Mouse (Mus musculus) stomach, postnatal 0 days (tissue): ENCODE results near the gene Adamtsl2. TPM values are rescaled to one million over a fixed set of nuclear protein-coding genes. Genes with fewer than 3 reads are reported as not detected.

Source experiments
- ATAC-seq: fragments of 200-750 bp; cut with Nextera tagmentation; 2 replicates; pipeline ENCODE4 v1.8.0; 2017; ENCODE audit not compliant: low FRiP score, low TSS enrichment
- DNase-seq: peaks from one replicate; pipeline ENCODE4 v3.0.0-alpha.2; 2016; ENCODE audit warnings: low spot score
- H3K27ac ChIP-seq: fragments of 300-500 bp; sonication (generic); replicated peaks from 2 replicates; pipeline ENCODE4 v1.5.1; 2014; ENCODE audit warnings: mild to moderate bottlenecking, control low read depth
- H3K27me3 ChIP-seq: fragments of 300-500 bp; sonication (generic); 2 replicates; pipeline ENCODE4 v1.6.1; 2014; ENCODE audit warnings: low read length; ENCODE audit not compliant: control insufficient read depth, insufficient read depth
- H3K36me3 ChIP-seq: fragments of 300-500 bp; sonication (generic); 2 replicates; pipeline ENCODE4 v1.6.1; 2014; ENCODE audit warnings: low read length, mixed read lengths; ENCODE audit not compliant: control insufficient read depth, insufficient read depth
- H3K4me1 ChIP-seq: fragments of 300-500 bp; sonication (generic); replicated peaks from 2 replicates; pipeline ENCODE4 v1.6.1; 2014; ENCODE audit warnings: antibody characterized with exemption; ENCODE audit not compliant: control insufficient read depth, insufficient read depth
- H3K4me2 ChIP-seq: fragments of 300-500 bp; sonication (generic); replicated peaks from 2 replicates; pipeline ENCODE4 v1.6.1; 2014; ENCODE audit warnings: low read depth, mild to moderate bottlenecking, control low read depth, moderate library complexity
- H3K4me3 ChIP-seq: fragments of 300-500 bp; sonication (generic); 2 replicates; pipeline ENCODE4 v1.5.1; 2014; ENCODE audit warnings: low read depth, low read length, control low read depth
- H3K9ac ChIP-seq: fragments of 300-500 bp; sonication (generic); 2 replicates; pipeline ENCODE4 v1.6.1; 2014; ENCODE audit warnings: mild to moderate bottlenecking, low read length, control low read depth, mixed read lengths
- H3K9me3 ChIP-seq: fragments of 300-500 bp; sonication (generic); 2 replicates; pipeline ENCODE4 v1.6.1; 2016; ENCODE audit warnings: low read length; ENCODE audit not compliant: control insufficient read depth
- CTCF ChIP-seq: IDR thresholded peaks from 2 replicates; pipeline ENCODE4 v1.5.1; 2016; ENCODE audit warnings: antibody characterized with exemption, low read depth, mild to moderate bottlenecking, moderate library complexity
- EP300 ChIP-seq: optimal IDR thresholded peaks from 2 replicates; pipeline ENCODE3; 2016; ENCODE audit warnings: antibody characterized with exemption
- WGBS: fragments of 180-500 bp; shearing (Covaris S2); extraction: QIAGEN DNeasy Blood & Tissue Kit; methylation state at CpG from one replicate; pipeline ENCODE4 v1.1.7; 2014; 5-methylcytosine and 5-hydroxymethylcytosine counted together
- polyA plus RNA-seq: library from polyadenylated mRNA; unstranded; fragments of >200 nt; fragmentation: Nextera tagmentation; extraction: Ambion mirVana; gene quantifications from 2 replicates; pipeline ENCODE4 v1.2.1, GENCODE M21; 2015

The Adamtsl2 gene
- polyA plus RNA-seq, 1 experiment from 2014 or later, result 3.4 TPM

DNA sequence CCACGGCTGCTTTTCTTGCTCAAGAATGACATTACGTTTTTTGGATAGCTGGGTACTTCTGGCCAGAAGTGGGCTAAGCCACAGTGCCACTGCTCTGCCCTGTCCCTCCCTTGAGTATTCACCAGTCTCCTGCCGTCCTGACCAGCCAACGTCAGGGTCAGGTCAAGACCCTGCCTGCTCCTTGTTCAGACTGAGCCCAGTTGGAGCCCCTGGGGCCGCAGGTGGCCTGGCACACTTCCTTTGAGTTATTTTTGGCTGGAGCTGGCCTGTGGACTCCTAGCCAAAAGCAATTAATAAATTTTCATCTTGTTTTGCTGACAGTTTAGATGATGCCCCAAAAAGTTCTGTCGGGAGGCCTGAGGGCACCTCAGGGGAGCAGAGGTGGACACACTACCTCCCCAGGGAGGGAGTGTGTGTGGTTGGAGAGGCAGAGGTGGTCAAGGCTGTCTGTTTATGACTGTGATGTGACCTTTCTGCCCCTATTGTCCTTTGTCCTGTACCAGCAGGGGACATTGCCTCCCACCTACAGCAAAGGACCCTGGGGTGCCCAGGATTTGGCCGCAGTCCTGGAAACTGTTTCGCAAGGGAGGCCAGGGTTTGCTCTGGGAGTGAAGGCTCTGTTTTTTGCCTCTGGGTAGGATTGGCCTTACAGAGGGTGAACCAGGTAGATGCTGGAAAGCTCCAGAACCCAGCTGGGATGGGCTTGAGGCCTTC is 36.9 kb upstream of the Adamtsl2 start:
- 67% methylated on average over 8 of the region's 8 CpGs for WGBS
- no peaks in the 10 kb centered on the region for H3K9me3 ChIP-seq

DNA sequence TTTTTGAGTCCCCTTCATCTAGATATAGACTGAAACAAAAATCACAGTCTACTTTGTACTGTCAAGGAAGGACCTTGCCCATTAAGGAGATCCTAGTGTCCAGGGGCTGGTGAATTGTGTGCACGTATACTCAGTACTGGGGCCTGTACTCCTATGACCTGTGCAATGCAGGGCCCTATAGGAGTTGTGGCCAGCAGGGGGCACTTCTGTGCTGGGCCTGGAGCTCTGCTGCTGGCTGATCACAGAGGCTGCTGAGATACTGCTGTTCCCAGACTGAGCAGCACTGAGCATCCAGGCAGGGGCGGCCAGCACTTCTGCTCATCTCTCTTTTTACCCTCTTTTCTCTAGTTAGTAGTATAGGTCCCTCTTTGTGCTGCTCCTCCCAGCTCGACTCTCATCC is 35.7 kb upstream of the Adamtsl2 start:
- H3K27ac ChIP-seq, result no peak overlapping the region
- H3K27me3 ChIP-seq, result no peaks in the 10 kb centered on the region
- DNase-seq (peak; percentile 78), ATAC-seq (peak; percentile 69)
- no peaks in the 10 kb centered on the region for H3K9me3 ChIP-seq
- no peak overlapping the region for H3K4me2 ChIP-seq
- no peak for TF ChIP-seq EP300
- peak; percentile 93 for TF ChIP-seq CTCF
- no peak overlapping the region for H3K4me3 ChIP-seq
- no peaks in the 10 kb centered on the region for H3K36me3 ChIP-seq
- WGBS, result 19% methylated on average over 3 of the region's 3 CpGs
- H3K4me1 ChIP-seq, result no peaks in the 10 kb centered on the region
- no peak overlapping the region for H3K9ac ChIP-seq

More for the DNA sequence above, 36.9 kb upstream of the Adamtsl2 start:
- no peak overlapping the region for H3K27ac ChIP-seq
- no peak overlapping the region for H3K4me3 ChIP-seq
- DNase-seq (no peak), ATAC-seq (no peak)
- H3K27me3 ChIP-seq, result no peaks in the 10 kb centered on the region
- TF ChIP-seq EP300 (no peak), CTCF (no peak)
- H3K36me3 ChIP-seq, result no peaks in the 10 kb centered on the region
- H3K9ac ChIP-seq, result no peak overlapping the region
- no peaks in the 10 kb centered on the region for H3K4me1 ChIP-seq
- no peak overlapping the region for H3K4me2 ChIP-seq

DNA sequence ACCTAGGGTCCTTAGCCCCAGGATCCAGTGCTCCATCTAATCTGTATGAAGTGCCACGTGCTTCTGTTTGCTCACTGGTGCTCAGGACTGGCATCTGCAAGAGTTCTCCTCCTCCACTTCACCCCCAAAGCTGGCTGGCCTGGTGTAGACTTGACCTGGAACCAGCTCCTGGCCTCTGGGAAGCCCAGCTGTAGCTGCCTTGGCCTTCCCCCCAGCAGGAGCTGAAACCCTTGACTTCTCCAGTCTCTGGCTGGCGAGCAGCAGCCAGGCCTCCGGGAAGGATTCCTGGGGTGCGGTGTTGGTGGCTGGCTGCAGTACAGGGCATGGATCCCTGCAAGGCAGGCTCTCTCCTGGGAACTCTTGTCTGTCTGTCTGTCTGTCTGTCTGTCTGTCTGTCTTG is 35.0 kb upstream of the Adamtsl2 start:
- H3K4me2 ChIP-seq, result no peak overlapping the region
- H3K4me1 ChIP-seq, result no peaks in the 10 kb centered on the region
- no peak for ATAC-seq
- no peak overlapping the region for H3K4me3 ChIP-seq
- H3K9me3 ChIP-seq, result no peaks in the 10 kb centered on the region
- H3K9ac ChIP-seq, result 0 out of 2 replicates have a peak overlapping the region, but pooled peaks have one; percentile 8
- no peak for DNase-seq
- H3K36me3 ChIP-seq, result no peaks in the 10 kb centered on the region
- WGBS, result 70% methylated on average over 4 of the region's 4 CpGs
- no peak for TF ChIP-seq CTCF
- TF ChIP-seq EP300, result no peak
- no peaks in the 10 kb centered on the region for H3K27me3 ChIP-seq
- no peak overlapping the region for H3K27ac ChIP-seq

DNA sequence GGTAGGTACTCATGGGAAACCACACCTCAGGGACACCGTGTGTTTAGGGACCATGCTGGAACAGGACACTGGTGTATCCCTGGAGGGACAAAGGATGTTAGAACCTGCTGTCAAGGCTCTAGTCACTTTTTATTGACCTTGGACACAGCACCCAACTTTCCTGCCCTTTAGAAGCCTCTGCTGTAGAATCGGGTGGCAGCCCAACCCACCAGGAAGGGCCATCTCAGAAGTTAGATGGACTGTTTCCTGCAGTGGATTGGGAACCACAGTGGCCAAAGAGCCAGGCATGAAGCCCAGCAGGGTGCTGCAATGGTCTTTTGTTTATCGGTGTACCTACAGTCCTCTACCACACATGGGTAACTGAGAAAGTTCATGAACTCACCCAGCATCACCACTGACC is 34.5 kb upstream of the Adamtsl2 start:
- Histone ChIP-seq H3K9me3 (no peaks in the 10 kb centered on the region), H3K9ac (no peak overlapping the region), H3K36me3 (no peaks in the 10 kb centered on the region), H3K4me2 (no peak overlapping the region), H3K4me3 (no peak overlapping the region), H3K27ac (no peak overlapping the region), H3K4me1 (no peaks in the 10 kb centered on the region), H3K27me3 (no peaks in the 10 kb centered on the region)
- DNase-seq (no peak), ATAC-seq (no peak)
- WGBS, result 81% methylated on average over 3 of the region's 3 CpGs
- TF ChIP-seq EP300 (no peak), CTCF (no peak)

DNA sequence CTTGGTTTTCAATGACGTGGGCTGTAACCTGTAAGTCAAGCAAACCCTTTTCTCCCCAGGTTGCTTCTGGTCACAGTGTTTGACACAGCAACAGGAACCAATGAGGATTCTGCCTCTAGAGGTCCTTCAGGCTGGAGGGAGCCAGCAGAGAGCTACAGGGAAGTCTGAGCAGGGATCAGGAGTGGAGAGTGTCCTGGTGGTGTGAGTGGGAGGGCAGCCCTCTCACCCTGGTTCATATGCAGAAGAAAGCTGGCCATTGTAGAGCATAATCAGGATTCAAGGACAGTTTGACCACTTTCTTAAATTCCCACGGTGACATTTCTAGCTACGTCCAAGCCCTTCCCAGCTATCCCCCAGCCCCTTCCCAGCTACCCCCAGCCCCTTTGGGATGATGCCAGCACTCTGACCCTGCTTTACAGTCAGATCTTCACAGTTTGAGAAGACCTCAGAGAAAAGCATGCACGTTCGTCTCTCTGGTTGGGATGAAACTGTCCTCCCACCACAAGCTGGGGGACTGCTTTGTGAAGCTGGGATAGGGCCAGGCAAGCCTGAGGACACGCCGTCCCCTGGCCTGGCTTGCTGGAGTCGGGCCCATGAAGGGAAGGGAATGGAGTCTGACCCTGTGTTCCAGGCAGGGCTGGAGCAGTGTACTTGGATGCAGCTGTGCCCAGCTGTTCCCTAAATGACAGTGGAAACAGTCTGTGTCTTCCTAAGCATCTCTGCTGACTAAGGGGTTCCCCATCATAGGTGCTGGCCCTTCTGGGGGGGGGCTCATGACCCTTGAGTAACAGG is 33.0 kb upstream of the Adamtsl2 start:
- H3K4me1 ChIP-seq, result no peaks in the 10 kb centered on the region
- no peak for DNase-seq
- H3K9me3 ChIP-seq, result no peaks in the 10 kb centered on the region
- H3K27ac ChIP-seq, result peak overlapping the region; percentile 65
- no peak overlapping the region for H3K9ac ChIP-seq
- TF ChIP-seq EP300 (no peak), CTCF (no peak; the same call in 1 of the 2 replicates)
- H3K27me3 ChIP-seq, result no peaks in the 10 kb centered on the region
- no peak overlapping the region for H3K4me3 ChIP-seq
- peak; percentile 70 for ATAC-seq
- H3K4me2 ChIP-seq, result no peak overlapping the region
- H3K36me3 ChIP-seq, result no peaks in the 10 kb centered on the region
- whole genome bisulfite sequencing, result 64% methylated on average over 8 of the region's 8 CpGs

DNA sequence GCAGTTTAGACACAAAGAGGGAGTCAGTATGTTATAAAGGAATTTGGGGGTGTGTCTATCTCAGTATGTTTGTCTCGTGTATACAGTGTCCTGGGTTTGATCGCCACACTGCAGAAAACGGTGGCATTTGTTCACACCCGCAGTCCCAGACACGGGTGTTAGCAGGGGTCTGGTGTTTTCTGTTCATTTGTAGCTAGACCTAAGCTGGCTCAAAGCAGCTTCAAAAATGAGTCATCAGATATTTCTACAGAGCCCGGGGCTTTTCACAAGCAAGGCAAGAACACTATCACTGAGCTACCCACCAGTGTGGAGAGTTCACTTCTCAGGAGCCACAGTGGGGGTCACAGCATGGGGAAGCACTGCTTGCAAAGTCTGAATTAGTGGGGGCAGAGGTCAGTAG is 29.8 kb upstream of the Adamtsl2 start:
- 29% methylated on average over 6 of the region's 6 CpGs for WGBS
- no peak overlapping the region for H3K4me3 ChIP-seq
- TF ChIP-seq EP300 (no peak), CTCF (no peak)

More for the DNA sequence above, 29.8 kb upstream of the Adamtsl2 start:
- Histone ChIP-seq H3K27ac (no peak overlapping the region), H3K27me3 (no peaks in the 10 kb centered on the region), H3K9me3 (no peaks in the 10 kb centered on the region), H3K36me3 (no peaks in the 10 kb centered on the region), H3K4me1 (no peaks in the 10 kb centered on the region), H3K4me2 (no peak overlapping the region), H3K9ac (no peak overlapping the region)
- DNase-seq (no peak), ATAC-seq (no peak)
